Mouse (Mus musculus): ENCODE data around the gene Arhgap21. TPM values are rescaled to one million over a fixed set of nuclear protein-coding genes. Genes with fewer than 3 reads are reported as not detected.
A peak's percentile ranks its signal among the peaks of the same experiment; 100 is the strongest.

Arhgap21 gene
- total and polyA plus RNA-seq, 3 experiments = 21.1 to 64.9 (median 25.9) TPM

DNA sequence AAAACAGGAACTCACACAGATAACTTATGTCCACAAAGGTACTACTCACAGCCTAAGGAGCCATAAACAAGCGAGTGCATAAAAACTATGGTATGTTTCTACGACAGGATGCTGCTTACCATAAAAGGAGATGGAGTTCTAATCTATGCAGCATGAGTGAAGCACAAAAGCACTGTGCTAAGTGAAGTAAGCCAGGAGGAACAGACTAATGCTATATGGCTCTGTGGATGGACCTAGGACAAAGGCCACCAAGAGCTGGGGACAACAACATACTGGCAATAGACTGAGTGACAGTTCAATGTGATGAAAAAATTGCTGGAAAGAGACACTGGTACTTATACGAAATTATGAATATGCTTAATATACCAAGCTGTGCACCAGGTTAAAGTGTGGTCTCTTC, 19.5 kb downstream of the Arhgap21 start:
- ATAC-seq (ENCODE audit: extremely low read depth, insufficient number of reproducible peaks, low FRiP score, poor library complexity, severe bottlenecking) (no peak), DNase-seq (ENCODE audit: low spot score) (no peak)
- TF ChIP-seq TAL1 (conservative IDR thresholded peaks at IDR 0.05; ENCODE audit: low read depth, low read length) = no peak
- TF ChIP-seq GATA2 (IDR thresholded peaks at IDR 0.05; ENCODE audit: borderline replicate concordance, low read depth, low read length) = no peak
- no peak for TF ChIP-seq GATA1 (IDR thresholded peaks at IDR 0.05; ENCODE audit: borderline replicate concordance, low read length)
- no peak for TF ChIP-seq POLR2AphosphoS5 (IDR thresholded peaks at IDR 0.05; ENCODE audit: insufficient replicate concordance, low read depth, low read length)
- TF ChIP-seq CTCF (IDR thresholded peaks at IDR 0.05; ENCODE audit: low read depth, low read length) = no peak
- no peak overlapping the region for H3K4me3 ChIP-seq (ENCODE audit: low read depth, low read length)
- H3K9me3 ChIP-seq (replicated peaks) = no peaks in the 10 kb centered on the region
- H3K27me3 ChIP-seq (ENCODE audit: insufficient read depth, low read length) = no peaks in the 10 kb centered on the region
- peaks cover 25% of the 10 kb centered on the region for H3K36me3 ChIP-seq (replicated peaks)
- H3K4me1 ChIP-seq (ENCODE audit: insufficient read depth, low read depth, low read length) = peaks cover 20% of the 10 kb centered on the region

DNA sequence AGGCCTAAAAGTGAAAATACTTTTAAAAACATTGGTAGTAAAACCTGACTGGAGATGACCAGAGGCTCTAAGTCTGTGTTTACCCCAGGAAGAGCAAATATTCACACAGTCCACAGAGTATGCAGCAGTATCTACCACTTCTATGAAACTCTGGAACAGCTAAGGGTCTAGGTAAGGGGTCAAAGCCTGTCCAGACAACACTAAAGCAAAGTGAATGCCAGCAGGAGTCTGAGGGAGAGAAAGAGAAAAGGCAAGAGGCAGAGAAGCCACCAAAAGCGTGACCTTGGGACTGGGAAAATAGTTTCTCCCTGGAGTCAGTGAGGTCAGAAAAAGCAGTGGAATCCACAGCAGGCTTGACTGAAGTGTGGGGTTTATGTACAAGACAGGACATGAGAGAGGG, 21.6 kb downstream of the Arhgap21 start:
- H3K4me1 ChIP-seq (ENCODE audit: insufficient read depth, low read depth, low read length) = peaks cover 32% of the 10 kb centered on the region
- ATAC-seq (ENCODE audit: extremely low read depth, insufficient number of reproducible peaks, low FRiP score, poor library complexity, severe bottlenecking) = no peak
- H3K36me3 ChIP-seq (replicated peaks) = peaks cover 24% of the 10 kb centered on the region
- no peak overlapping the region for H3K4me3 ChIP-seq (ENCODE audit: low read depth, low read length)
- TF ChIP-seq GATA1 (IDR thresholded peaks at IDR 0.05; ENCODE audit: borderline replicate concordance, low read length) (no peak), POLR2AphosphoS5 (IDR thresholded peaks at IDR 0.05; ENCODE audit: insufficient replicate concordance, low read depth, low read length) (no peak), TAL1 (conservative IDR thresholded peaks at IDR 0.05; ENCODE audit: low read depth, low read length) (no peak), CTCF (IDR thresholded peaks at IDR 0.05; ENCODE audit: low read depth, low read length) (no peak), GATA2 (IDR thresholded peaks at IDR 0.05; ENCODE audit: borderline replicate concordance, low read depth, low read length) (no peak)
- no peak for DNase-seq (ENCODE audit: low spot score)
- H3K27me3 ChIP-seq (ENCODE audit: insufficient read depth, low read length) = no peaks in the 10 kb centered on the region
- H3K9me3 ChIP-seq (replicated peaks) = no peaks in the 10 kb centered on the region

DNA sequence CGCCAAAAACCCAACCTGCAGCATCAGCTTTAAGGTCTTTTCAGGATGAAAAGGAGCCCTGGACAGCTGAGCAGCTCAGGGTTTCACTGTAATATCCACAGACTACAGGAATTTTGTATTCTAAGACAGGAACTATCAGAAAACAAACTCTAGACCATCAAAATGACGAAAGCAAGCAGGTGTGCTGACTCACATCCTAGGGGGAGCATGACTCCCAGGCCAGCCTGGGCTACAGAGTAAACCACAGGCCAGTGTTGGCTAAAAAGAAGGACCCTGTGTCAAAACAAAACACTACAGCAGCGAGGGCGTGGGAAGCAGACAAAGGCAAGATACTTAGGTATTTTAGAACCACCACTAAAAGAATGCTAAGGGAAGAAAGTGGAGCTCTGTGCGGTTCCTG, 23.1 kb downstream of the Arhgap21 start:
- Histone ChIP-seq H3K36me3 (replicated peaks) (peaks cover 25% of the 10 kb centered on the region), H3K4me3 (ENCODE audit: low read depth, low read length) (no peak overlapping the region), H3K27me3 (ENCODE audit: insufficient read depth, low read length) (no peaks in the 10 kb centered on the region), H3K4me1 (ENCODE audit: insufficient read depth, low read depth, low read length) (peaks cover 35% of the 10 kb centered on the region), H3K9me3 (replicated peaks) (no peaks in the 10 kb centered on the region)
- TF ChIP-seq CTCF (IDR thresholded peaks at IDR 0.05; ENCODE audit: low read depth, low read length) = no peak
- no peak for TF ChIP-seq POLR2AphosphoS5 (IDR thresholded peaks at IDR 0.05; ENCODE audit: insufficient replicate concordance, low read depth, low read length)
- no peak for TF ChIP-seq TAL1 (conservative IDR thresholded peaks at IDR 0.05; ENCODE audit: low read depth, low read length)
- TF ChIP-seq GATA2 (IDR thresholded peaks at IDR 0.05; ENCODE audit: borderline replicate concordance, low read depth, low read length) = no peak
- ATAC-seq (ENCODE audit: extremely low read depth, insufficient number of reproducible peaks, low FRiP score, poor library complexity, severe bottlenecking) (no peak), DNase-seq (ENCODE audit: low spot score) (no peak)

GRCm38 (mm10) chr2:20943730-20944454, 24.8 kb downstream of the Arhgap21 start:
- Histone ChIP-seq H3K4me1 (ENCODE audit: insufficient read depth, low read depth, low read length) (peaks cover 35% of the 10 kb centered on the region), H3K9me3 (replicated peaks) (no peaks in the 10 kb centered on the region), H3K36me3 (replicated peaks) (peaks cover 28% of the 10 kb centered on the region), H3K4me3 (ENCODE audit: low read depth, low read length) (no peak overlapping the region), H3K27me3 (ENCODE audit: insufficient read depth, low read length) (no peaks in the 10 kb centered on the region)
- ATAC-seq (ENCODE audit: extremely low read depth, insufficient number of reproducible peaks, low FRiP score, poor library complexity, severe bottlenecking) (no peak), DNase-seq (ENCODE audit: low spot score) (no peak)
- TF ChIP-seq POLR2AphosphoS5 (IDR thresholded peaks at IDR 0.05; ENCODE audit: insufficient replicate concordance, low read depth, low read length) (no peak), TAL1 (conservative IDR thresholded peaks at IDR 0.05; ENCODE audit: low read depth, low read length) (no peak), CTCF (IDR thresholded peaks at IDR 0.05; ENCODE audit: low read depth, low read length) (no peak), GATA1 (IDR thresholded peaks at IDR 0.05; ENCODE audit: borderline replicate concordance, low read length) (no peak), GATA2 (IDR thresholded peaks at IDR 0.05; ENCODE audit: borderline replicate concordance, low read depth, low read length) (no peak)

DNA sequence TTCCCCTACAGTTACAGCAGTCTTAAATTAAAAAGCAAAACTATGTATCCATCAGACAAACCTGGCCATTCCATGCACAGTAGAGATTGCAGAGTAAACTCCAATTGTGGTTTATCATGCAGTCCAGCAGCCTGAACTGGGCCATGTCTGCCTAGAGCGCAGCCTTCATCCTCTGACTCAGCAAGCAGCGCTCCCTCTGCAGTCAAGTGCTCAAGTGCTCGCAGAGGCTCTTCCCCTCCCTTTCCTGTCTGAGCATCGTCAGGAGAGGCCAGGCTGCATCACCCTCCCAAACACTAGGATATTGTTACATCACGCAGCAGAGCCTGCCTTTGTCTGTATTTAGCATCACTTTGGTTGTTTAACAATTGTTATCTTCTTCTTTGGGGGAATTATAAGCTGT, 25.5 kb downstream of the Arhgap21 start:
- peak overlapping the region; percentile 13; the same call in 1 of the 2 replicates for H3K4me3 ChIP-seq (ENCODE audit: low read depth, low read length)
- peaks cover 34% of the 10 kb centered on the region for H3K36me3 ChIP-seq (replicated peaks)
- TF ChIP-seq TAL1 (conservative IDR thresholded peaks at IDR 0.05; ENCODE audit: low read depth, low read length) (no peak), GATA1 (IDR thresholded peaks at IDR 0.05; ENCODE audit: borderline replicate concordance, low read length) (no peak), POLR2AphosphoS5 (IDR thresholded peaks at IDR 0.05; ENCODE audit: insufficient replicate concordance, low read depth, low read length) (no peak), GATA2 (IDR thresholded peaks at IDR 0.05; ENCODE audit: borderline replicate concordance, low read depth, low read length) (no peak), CTCF (IDR thresholded peaks at IDR 0.05; ENCODE audit: low read depth, low read length) (no peak)
- H3K9me3 ChIP-seq (replicated peaks) = no peaks in the 10 kb centered on the region
- peaks cover 33% of the 10 kb centered on the region for H3K4me1 ChIP-seq (ENCODE audit: insufficient read depth, low read depth, low read length)
- peak; percentile 86 for ATAC-seq (ENCODE audit: extremely low read depth, insufficient number of reproducible peaks, low FRiP score, poor library complexity, severe bottlenecking)
- no peaks in the 10 kb centered on the region for H3K27me3 ChIP-seq (ENCODE audit: insufficient read depth, low read length)
- peak; percentile 22 for DNase-seq (ENCODE audit: low spot score)

GRCm38 (mm10) chr2:20942434-20943198, 26.1 kb downstream of the Arhgap21 start:
- Histone ChIP-seq H3K9me3 (replicated peaks) (no peaks in the 10 kb centered on the region), H3K27me3 (ENCODE audit: insufficient read depth, low read length) (no peaks in the 10 kb centered on the region), H3K36me3 (replicated peaks) (peaks cover 39% of the 10 kb centered on the region), H3K4me1 (ENCODE audit: insufficient read depth, low read depth, low read length) (peaks cover 33% of the 10 kb centered on the region), H3K4me3 (ENCODE audit: low read depth, low read length) (no peak overlapping the region)
- ATAC-seq (ENCODE audit: extremely low read depth, insufficient number of reproducible peaks, low FRiP score, poor library complexity, severe bottlenecking) = no peak
- DNase-seq (ENCODE audit: low spot score) = no peak
- TF ChIP-seq GATA2 (IDR thresholded peaks at IDR 0.05; ENCODE audit: borderline replicate concordance, low read depth, low read length) = no peak
- TF ChIP-seq GATA1 (IDR thresholded peaks at IDR 0.05; ENCODE audit: borderline replicate concordance, low read length) = no peak
- no peak for TF ChIP-seq POLR2AphosphoS5 (IDR thresholded peaks at IDR 0.05; ENCODE audit: insufficient replicate concordance, low read depth, low read length)
- no peak for TF ChIP-seq CTCF (IDR thresholded peaks at IDR 0.05; ENCODE audit: low read depth, low read length)
- TF ChIP-seq TAL1 (conservative IDR thresholded peaks at IDR 0.05; ENCODE audit: low read depth, low read length) = no peak

Data from G1E (cell line).